Mouse (Mus musculus) MEL (cell line): ENCODE data around the gene Slc16a1. TPM values are rescaled to one million over a fixed set of nuclear protein-coding genes. Genes with fewer than 3 reads are reported as not detected.

ENCODE experiments used
- polyA plus RNA-seq, 2 experiments: library from polyadenylated mRNA; stranded (reverse) in 1 of 2; unstranded in 1 of 2; fragments of >175 nt in 1 of 2; fragments of >200 nt in 1 of 2; gene quantifications; 2 replicates each; pipeline versions ENCODE4 v1.2.1 to v1.2.4; 2012; ENCODE audit warnings: low replicate concordance in 2 of 2, low read depth in 1 of 2; ENCODE audit not compliant: insufficient read length in 2 of 2, insufficient read depth in 1 of 2, missing spikeins in 1 of 2
- total RNA-seq: library from RNA; depleted of rRNA; stranded (reverse); fragments of 300-350 nt; gene quantifications from 2 replicates; pipeline ENCODE4 v1.2.3, GENCODE M21; 2012; rRNA removed

Gene Slc16a1
- total and polyA plus RNA-seq, 3 experiments = 43.7 to 128 (median 96.1) TPM

Other genes with a start within 250 kb of the Slc16a1 start
- 4.3 and 6.1 TPM in 2 replicates for gene Lrig2, start 126.8 kb upstream of the Slc16a1 start, total RNA-seq
- 1 to 10 TPM in 1 of 2 experiments, not detected in 1; 4.2 TPM for gene Lrig2, start 126.8 kb upstream of the Slc16a1 start, polyA plus RNA-seq
- 0.54 and 2.2 TPM in 2 replicates for gene Ppm1j, start 142.4 kb downstream of the Slc16a1 start, total RNA-seq
- 1 to 10 TPM in 1 of 2 experiments, not detected in 1; 2.7 TPM for gene Ppm1j, start 142.4 kb downstream of the Slc16a1 start, polyA plus RNA-seq
- not detected in 2 replicates for gene Fam19a3, start 143.2 kb downstream of the Slc16a1 start, total RNA-seq
- under 1 TPM in 1 of 2 experiments, not detected in 1; 0.03 TPM for gene Fam19a3, start 143.2 kb downstream of the Slc16a1 start, polyA plus RNA-seq
- gene Rhoc, start 149.7 kb downstream of the Slc16a1 start, total RNA-seq = not detected in 2 replicates
- gene Rhoc, start 149.7 kb downstream of the Slc16a1 start, polyA plus RNA-seq = under 1 TPM in 1 of 2 experiments, not detected in 1; 0.21 TPM
- gene Mov10, start 179.9 kb downstream of the Slc16a1 start, total RNA-seq = 7.1 and 7.6 TPM in 2 replicates
- gene Mov10, start 179.9 kb downstream of the Slc16a1 start, polyA plus RNA-seq = 10 to 100 TPM in 1 of 2 experiments, not detected in 1; 32.5 TPM
- gene St7l, start 225.3 kb downstream of the Slc16a1 start, total RNA-seq = 7.9 and 8.6 TPM in 2 replicates
- gene St7l, start 225.3 kb downstream of the Slc16a1 start, polyA plus RNA-seq = 1 to 10 TPM in 1 of 2 experiments, not detected in 1; 8.0 TPM
- 141 and 171 TPM in 2 replicates for gene Capza1, start 225.8 kb downstream of the Slc16a1 start, total RNA-seq
- 100 to 1,000 TPM in 1 of 2 experiments, 10 to 100 TPM in 1; 60.2 to 135 TPM for gene Capza1, start 225.8 kb downstream of the Slc16a1 start, polyA plus RNA-seq